Mouse (Mus musculus) liver, embryonic 14.5 days (tissue): Measurements from ENCODE around the gene Zfp750.

Experiments used
- CTCF ChIP-seq: IDR thresholded peaks from 2 replicates; pipeline ENCODE4 v1.5.1; 2016; ENCODE audit warnings: antibody characterized with exemption, low read depth, control low read depth
- EP300 ChIP-seq: IDR thresholded peaks from 2 replicates; pipeline ENCODE4 v1.6.1; 2016; ENCODE audit warnings: antibody characterized with exemption, low read depth

- TF ChIP-seq EP300 (no peak), CTCF (no peak)
Observed at GRCm38 (mm10) chr11:121549843-121550647, 30.9 kb upstream of the Zfp750 start.
